Mouse (Mus musculus) cerebral cortex, adult 2 months (tissue): ENCODE measurements around the gene Bach2.

ENCODE experiments used
- WGBS: fragments of 180-500 bp; shearing (Covaris S2); methylation state at CpG from one replicate; pipeline ENCODE4 v1.1.7; 2018; 5-methylcytosine and 5-hydroxymethylcytosine counted together

Gene Bach2

GRCm38 (mm10) chr4:32486654-32487398 is 248.2 kb downstream of the Bach2 start:
- WGBS: 20% methylated on average over 17 of the region's 17 CpGs

GRCm38 (mm10) chr4:32489186-32489585 is 250.6 kb downstream of the Bach2 start:
- 93% methylated on average over 1 of the region's 1 CpGs for WGBS

GRCm38 (mm10) chr4:32491176-32491575 is 252.6 kb downstream of the Bach2 start:
- 94% methylated on average over 8 of the region's 8 CpGs for WGBS

- WGBS: 97% methylated on average over 7 of the region's 7 CpGs
Measured at GRCm38 (mm10) chr4:32492834-32493233, 254.2 kb downstream of the Bach2 start.

- 89% methylated on average over 8 of the region's 8 CpGs for WGBS
Measured at GRCm38 (mm10) chr4:32501780-32502179, 263.2 kb downstream of the Bach2 start.

GRCm38 (mm10) chr4:32502181-32502580 is 263.6 kb downstream of the Bach2 start:
- WGBS: 93% methylated on average over 4 of the region's 4 CpGs

- 84% methylated on average over 11 of the region's 11 CpGs for WGBS
Measured at GRCm38 (mm10) chr4:32504236-32504635, 265.6 kb downstream of the Bach2 start.

- WGBS: 86% methylated on average over 7 of the region's 7 CpGs
Measured at GRCm38 (mm10) chr4:32506306-32506808, 267.8 kb downstream of the Bach2 start.

GRCm38 (mm10) chr4:32507041-32507440 is 268.4 kb downstream of the Bach2 start:
- 42% methylated on average over 6 of the region's 6 CpGs for WGBS

GRCm38 (mm10) chr4:32508572-32508971 is 270.0 kb downstream of the Bach2 start:
- 37% methylated on average over 2 of the region's 2 CpGs for WGBS

- WGBS: 30% methylated on average over 8 of the region's 8 CpGs
Measured at GRCm38 (mm10) chr4:32508996-32509395, 270.4 kb downstream of the Bach2 start.

GRCm38 (mm10) chr4:32509832-32510612 is 271.4 kb downstream of the Bach2 start:
- 35% methylated on average over 9 of the region's 9 CpGs for WGBS

GRCm38 (mm10) chr4:32510940-32511339 is 272.3 kb downstream of the Bach2 start:
- 57% methylated on average over 7 of the region's 7 CpGs for WGBS

GRCm38 (mm10) chr4:32516126-32516525 is 277.5 kb downstream of the Bach2 start:
- 81% methylated on average over 8 of the region's 8 CpGs for WGBS

GRCm38 (mm10) chr4:32518842-32519578 is 280.4 kb downstream of the Bach2 start:
- 58% methylated on average over 6 of the region's 6 CpGs for WGBS

GRCm38 (mm10) chr4:32520628-32521360 is 282.2 kb downstream of the Bach2 start:
- WGBS: 62% methylated on average over 18 of the region's 18 CpGs

GRCm38 (mm10) chr4:32521361-32521740 is 282.7 kb downstream of the Bach2 start:
- 67% methylated on average over 6 of the region's 6 CpGs for WGBS

GRCm38 (mm10) chr4:32522013-32522412 is 283.4 kb downstream of the Bach2 start:
- 83% methylated on average over 2 of the region's 2 CpGs for WGBS

GRCm38 (mm10) chr4:32524282-32524681 is 285.7 kb downstream of the Bach2 start:
- WGBS: 35% methylated on average over 2 of the region's 2 CpGs

- 85% methylated on average over 5 of the region's 5 CpGs for WGBS
Measured at GRCm38 (mm10) chr4:32525000-32525399, 286.4 kb downstream of the Bach2 start.

- 57% methylated on average over 9 of the region's 9 CpGs for WGBS
Measured at GRCm38 (mm10) chr4:32526228-32526836, 287.7 kb downstream of the Bach2 start.
